Mouse (Mus musculus): ENCODE results near the gene Lin7b. TPM values are rescaled to one million over a fixed set of nuclear protein-coding genes. Genes with fewer than 3 reads are reported as not detected.

The Lin7b gene
- polyA plus RNA-seq, 1 experiment from 2014 or later = 1.8 TPM

DNA sequence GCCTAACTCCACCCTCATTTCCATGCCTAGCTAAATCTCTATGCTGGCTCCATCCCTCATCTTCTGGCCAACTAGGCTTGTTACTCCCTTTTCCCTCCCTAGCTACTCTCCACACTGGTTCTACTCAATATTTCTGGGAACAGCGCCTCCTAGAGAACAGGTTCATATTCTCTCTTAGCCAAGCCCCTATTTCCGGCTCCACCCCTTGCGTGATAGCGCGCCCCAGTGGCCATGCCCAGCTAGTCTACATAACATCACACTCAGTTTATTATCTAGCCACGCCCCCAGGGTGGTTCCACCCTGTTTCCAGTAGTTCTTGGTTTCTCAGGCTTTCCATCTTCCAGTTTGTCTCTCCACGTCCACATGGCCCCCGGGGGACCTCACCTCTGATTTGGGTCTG, 29.1 kb downstream of the Lin7b start:
- no peaks in the 10 kb centered on the region for H3K36me3 ChIP-seq
- peak overlapping the region; percentile 60; the same call in 1 of the 2 replicates for H3K27ac ChIP-seq
- 4% methylated on average over 8 of the region's 8 CpGs for WGBS
- peaks cover 50% of the 10 kb centered on the region for H3K4me1 ChIP-seq (replicated peaks)
- H3K9me3 ChIP-seq = no peaks in the 10 kb centered on the region
- peaks cover 35% of the 10 kb centered on the region for H3K27me3 ChIP-seq
- H3K9ac ChIP-seq (replicated peaks) = no peak overlapping the region
- H3K4me2 ChIP-seq = peak overlapping the region; percentile 94
- peak overlapping the region; percentile 60 for H3K4me3 ChIP-seq (replicated peaks)
- ATAC-seq (ENCODE audit: insufficient number of reproducible peaks, insufficient read depth, low FRiP score, low TSS enrichment, low read depth) = no peak

DNA sequence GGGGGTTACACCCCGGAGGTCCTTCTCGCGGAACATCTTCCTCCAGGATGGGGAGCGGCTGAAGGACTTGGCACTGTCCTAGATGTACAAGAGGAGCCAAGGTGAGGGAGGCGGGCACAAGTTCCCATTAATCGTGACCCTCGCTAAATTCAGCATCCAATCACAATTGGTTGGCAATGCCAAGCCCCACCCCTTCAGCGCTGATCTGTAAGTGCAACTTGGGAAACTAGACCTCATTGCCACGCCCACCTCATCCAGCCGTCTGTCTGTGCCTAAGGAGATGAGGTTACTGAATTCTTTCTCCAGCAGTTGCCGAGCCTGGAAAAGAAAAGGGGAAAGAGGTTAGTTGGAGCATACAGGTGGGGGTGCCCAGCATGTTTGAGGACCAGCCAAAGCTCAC, 29.7 kb downstream of the Lin7b start:
- H3K9ac ChIP-seq (replicated peaks) = peak overlapping the region; percentile 72; the same call in 1 of the 2 replicates
- ATAC-seq (ENCODE audit: insufficient number of reproducible peaks, insufficient read depth, low FRiP score, low TSS enrichment, low read depth) = no peak
- WGBS = under 1% methylated on average over 11 of the region's 11 CpGs

GRCm38 (mm10) chr7:45340066-45340442, 30.3 kb downstream of the Lin7b start:
- no peaks in the 10 kb centered on the region for H3K9me3 ChIP-seq
- peak overlapping the region; percentile 47 for H3K27ac ChIP-seq
- peak overlapping the region; percentile 72; the same call in 1 of the 2 replicates for H3K9ac ChIP-seq (replicated peaks)
- H3K4me2 ChIP-seq = peak overlapping the region; percentile 94
- under 1% methylated on average over 11 of the region's 11 CpGs for WGBS
- H3K4me1 ChIP-seq (replicated peaks) = peaks cover 53% of the 10 kb centered on the region
- no peaks in the 10 kb centered on the region for H3K36me3 ChIP-seq
- peaks cover 35% of the 10 kb centered on the region for H3K27me3 ChIP-seq
- peak overlapping the region; percentile 60 for H3K4me3 ChIP-seq (replicated peaks)
- ATAC-seq (ENCODE audit: insufficient number of reproducible peaks, insufficient read depth, low FRiP score, low TSS enrichment, low read depth) = no peak

More for the DNA sequence above, 29.7 kb downstream of the Lin7b start:
- Histone ChIP-seq H3K27me3 (peaks cover 35% of the 10 kb centered on the region), H3K4me1 (replicated peaks) (peaks cover 50% of the 10 kb centered on the region), H3K36me3 (no peaks in the 10 kb centered on the region), H3K4me2 (peak overlapping the region; percentile 94), H3K27ac (peak overlapping the region; percentile 60), H3K4me3 (replicated peaks) (peak overlapping the region; percentile 60), H3K9me3 (no peaks in the 10 kb centered on the region)

DNA sequence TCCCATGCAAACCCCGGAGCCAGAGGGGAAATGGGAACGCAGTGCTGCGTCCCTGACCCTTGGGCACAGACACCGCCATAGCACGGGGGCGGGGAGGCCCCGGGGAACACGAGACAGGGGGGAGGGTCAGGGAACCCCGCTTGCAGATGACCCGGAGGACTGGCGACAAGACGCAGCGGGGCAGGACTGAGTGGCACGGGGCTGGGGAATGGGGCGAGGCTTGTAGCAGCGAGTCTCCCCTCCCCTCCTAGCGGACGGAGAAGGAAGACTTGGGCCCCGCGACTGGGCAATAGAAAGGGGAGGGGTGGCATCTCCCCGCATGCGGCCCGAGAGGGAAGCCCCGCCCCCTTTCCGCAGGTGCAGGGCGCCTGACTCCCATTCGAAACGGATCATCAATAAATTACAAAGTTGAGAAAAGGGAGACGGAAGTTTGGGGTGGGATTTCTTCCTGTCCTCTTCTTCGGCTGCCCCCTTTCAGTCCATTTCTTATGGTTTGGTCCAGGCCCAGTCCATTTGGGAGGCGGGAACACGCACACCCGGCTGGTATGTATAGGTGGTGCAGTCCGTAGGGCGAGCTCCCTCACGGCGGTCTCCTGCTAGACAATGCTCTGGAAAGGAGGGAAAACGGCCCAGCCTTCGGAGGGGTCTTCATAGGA, 30.8 kb downstream of the Lin7b start:
- H3K27me3 ChIP-seq = peaks cover 35% of the 10 kb centered on the region
- peak overlapping the region; percentile 72 for H3K9ac ChIP-seq (replicated peaks)
- peaks cover 58% of the 10 kb centered on the region for H3K4me1 ChIP-seq (replicated peaks)
- under 1% methylated on average over 39 of the region's 39 CpGs for WGBS
- no peaks in the 10 kb centered on the region for H3K9me3 ChIP-seq
- peak overlapping the region; percentile 78 for H3K27ac ChIP-seq
- peak overlapping the region; percentile 94 for H3K4me2 ChIP-seq
- ATAC-seq (ENCODE audit: insufficient number of reproducible peaks, insufficient read depth, low FRiP score, low TSS enrichment, low read depth) = peak; percentile 70
- no peaks in the 10 kb centered on the region for H3K36me3 ChIP-seq
- peak overlapping the region; percentile 60 for H3K4me3 ChIP-seq (replicated peaks)

DNA sequence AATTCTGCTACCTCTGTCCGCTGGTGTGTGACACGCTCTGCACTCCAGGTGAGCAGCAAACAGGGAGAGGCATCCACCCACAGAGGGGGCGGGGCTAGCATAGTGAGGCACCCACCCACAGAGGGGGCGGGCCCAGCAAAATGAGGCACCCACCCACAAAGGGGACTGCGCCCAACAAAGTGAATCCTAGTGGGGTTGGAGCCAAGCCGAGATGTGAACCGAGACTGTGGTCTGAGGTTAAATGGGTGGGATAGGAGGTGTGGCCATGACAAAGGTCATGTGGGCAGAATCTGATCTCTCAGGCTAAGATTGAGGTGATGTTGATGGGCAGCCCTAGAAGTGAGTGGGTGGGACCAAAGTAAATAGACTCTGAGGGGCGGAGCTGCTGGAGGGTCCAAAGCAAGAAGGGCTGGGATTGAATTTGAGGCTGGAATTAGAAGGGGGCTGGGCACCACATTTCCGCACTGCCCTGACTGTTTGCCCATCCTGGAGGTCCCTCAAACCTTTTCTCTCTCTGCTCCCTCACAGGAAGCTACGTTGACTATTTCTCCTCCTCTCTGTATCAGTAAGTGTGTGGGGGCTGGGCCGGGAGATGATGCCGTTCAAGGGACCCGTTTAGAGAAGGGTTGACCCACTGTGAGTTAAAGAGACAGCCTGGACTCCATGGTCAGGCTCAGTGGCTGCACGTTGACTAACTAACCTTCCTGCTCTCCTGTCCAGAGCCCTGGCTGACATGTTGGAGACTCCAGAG, 32.0 kb downstream of the Lin7b start:
- ATAC-seq (ENCODE audit: insufficient number of reproducible peaks, insufficient read depth, low FRiP score, low TSS enrichment, low read depth) = no peak; the same call in 1 of the 2 replicates
- peak overlapping the region; percentile 60 for H3K4me3 ChIP-seq (replicated peaks)
- peaks cover 29% of the 10 kb centered on the region for H3K27me3 ChIP-seq
- H3K36me3 ChIP-seq = no peaks in the 10 kb centered on the region
- H3K9me3 ChIP-seq = no peaks in the 10 kb centered on the region
- H3K9ac ChIP-seq (replicated peaks) = peak overlapping the region; percentile 72
- 4% methylated on average over 14 of the region's 14 CpGs for WGBS
- H3K4me1 ChIP-seq (replicated peaks) = peaks cover 63% of the 10 kb centered on the region
- peak overlapping the region; percentile 94 for H3K4me2 ChIP-seq
- peak overlapping the region; percentile 59; the same call in 1 of the 2 replicates for H3K27ac ChIP-seq

DNA sequence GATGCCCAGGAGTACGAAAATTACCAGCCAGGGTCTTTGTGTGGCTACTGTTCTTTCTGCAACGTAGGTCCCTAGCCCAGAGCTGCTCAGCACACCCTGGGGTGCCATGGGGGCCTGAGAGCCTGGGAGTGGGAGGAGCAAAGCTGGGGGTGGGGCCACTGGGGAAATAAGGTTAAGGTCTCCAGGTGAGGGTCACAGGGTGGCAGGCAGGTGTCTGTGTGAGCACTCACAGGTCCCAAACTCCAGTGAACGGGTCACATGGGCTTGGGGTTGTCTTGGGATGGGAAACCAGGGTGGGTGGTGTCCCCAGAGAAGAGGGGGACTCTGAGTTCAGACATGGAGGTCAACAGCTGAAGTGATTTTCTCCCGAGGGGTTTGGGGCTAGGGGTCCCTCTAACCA, 32.9 kb downstream of the Lin7b start:
- H3K36me3 ChIP-seq = no peaks in the 10 kb centered on the region
- no peak overlapping the region for H3K4me3 ChIP-seq (replicated peaks)
- 19% methylated on average over 4 of the region's 4 CpGs for WGBS
- no peak overlapping the region for H3K9ac ChIP-seq (replicated peaks)
- peaks cover 67% of the 10 kb centered on the region for H3K4me1 ChIP-seq (replicated peaks)
- no peak overlapping the region for H3K27ac ChIP-seq
- H3K4me2 ChIP-seq = peak overlapping the region; percentile 94
- peaks cover 21% of the 10 kb centered on the region for H3K27me3 ChIP-seq
- ATAC-seq (ENCODE audit: insufficient number of reproducible peaks, insufficient read depth, low FRiP score, low TSS enrichment, low read depth) = no peak
- H3K9me3 ChIP-seq = no peaks in the 10 kb centered on the region

GRCm38 (mm10) chr7:45336319-45336718, 34.1 kb downstream of the Lin7b start:
- peaks cover 21% of the 10 kb centered on the region for H3K27me3 ChIP-seq
- no peaks in the 10 kb centered on the region for H3K36me3 ChIP-seq
- H3K4me1 ChIP-seq (replicated peaks) = peaks cover 65% of the 10 kb centered on the region
- WGBS = 86% methylated on average over 4 of the region's 4 CpGs
- no peak overlapping the region for H3K9ac ChIP-seq (replicated peaks)
- no peak for ATAC-seq (ENCODE audit: insufficient number of reproducible peaks, insufficient read depth, low FRiP score, low TSS enrichment, low read depth)
- H3K27ac ChIP-seq = no peak overlapping the region
- no peak overlapping the region for H3K4me3 ChIP-seq (replicated peaks)
- H3K9me3 ChIP-seq = no peaks in the 10 kb centered on the region
- no peak overlapping the region for H3K4me2 ChIP-seq

GRCm38 (mm10) chr7:45335056-45335455, 35.3 kb downstream of the Lin7b start, which contains the start of gene Hrc:
Gene Hrc (plus strand): TSS chr7:45335290.
- no peak for ATAC-seq (ENCODE audit: insufficient number of reproducible peaks, insufficient read depth, low FRiP score, low TSS enrichment, low read depth)
- Histone ChIP-seq H3K4me2 (peak within 1 kb of the TSS; percentile 78), H3K4me3 (replicated peaks) (0 out of 2 replicates have a peak within 1 kb of the TSS, but pooled peaks have one; percentile 67), H3K27me3 (peaks cover 21% of the 10 kb centered on the region), H3K9me3 (no peaks in the 10 kb centered on the region), H3K27ac (peak within 1 kb of the TSS; percentile 35; the same call in 1 of the 2 replicates), H3K9ac (replicated peaks) (no peak within 1 kb of the TSS; the same call in 1 of the 2 replicates), H3K36me3 (no peaks in the 10 kb centered on the region), H3K4me1 (replicated peaks) (peaks cover 53% of the 10 kb centered on the region)
- WGBS = 28% methylated on average over 5 of the region's 5 CpGs

DNA sequence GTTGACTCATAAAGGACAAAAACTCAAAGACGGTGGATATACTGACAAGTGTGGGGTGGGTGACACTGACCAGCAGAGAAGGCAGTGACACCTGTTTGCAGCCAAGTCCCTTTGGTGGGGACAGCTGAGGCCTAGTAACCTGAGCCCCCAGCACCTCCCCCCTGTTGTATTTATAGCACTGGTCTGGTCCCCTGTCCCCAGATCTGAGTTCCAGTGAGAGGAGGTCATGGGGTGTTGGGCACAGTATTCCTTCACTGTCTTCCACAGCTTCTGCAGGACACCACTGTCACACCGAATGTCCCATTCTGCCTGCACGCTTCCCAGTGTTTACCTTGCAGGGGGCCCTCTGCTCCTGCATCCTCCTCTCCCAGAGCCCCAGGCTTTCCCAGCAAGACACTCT, 35.8 kb downstream of the Lin7b start:
- ATAC-seq (ENCODE audit: insufficient number of reproducible peaks, insufficient read depth, low FRiP score, low TSS enrichment, low read depth) = 0 out of 2 replicates have a peak, but pooled peaks have one; percentile 8
- Histone ChIP-seq H3K4me1 (replicated peaks) (peaks cover 50% of the 10 kb centered on the region), H3K9me3 (no peaks in the 10 kb centered on the region), H3K27ac (peak overlapping the region; percentile 35; the same call in 1 of the 2 replicates), H3K27me3 (peaks cover 21% of the 10 kb centered on the region), H3K4me2 (peak overlapping the region; percentile 78), H3K36me3 (no peaks in the 10 kb centered on the region), H3K4me3 (replicated peaks) (no peak overlapping the region), H3K9ac (replicated peaks) (no peak overlapping the region; the same call in 1 of the 2 replicates)
- WGBS = 14% methylated on average over 3 of the region's 3 CpGs

- peaks cover 39% of the 10 kb centered on the region for H3K4me1 ChIP-seq (replicated peaks)
- H3K9me3 ChIP-seq = no peaks in the 10 kb centered on the region
- H3K36me3 ChIP-seq = no peaks in the 10 kb centered on the region
- H3K27me3 ChIP-seq = peaks cover 18% of the 10 kb centered on the region
- H3K4me3 ChIP-seq (replicated peaks) = peak within 1 kb of the TSS; percentile 67
- peak within 1 kb of the TSS; percentile 69 for H3K9ac ChIP-seq (replicated peaks)
- H3K4me2 ChIP-seq = peak within 1 kb of the TSS; percentile 78
- peak within 1 kb of the TSS; percentile 87 for H3K27ac ChIP-seq
- ATAC-seq (ENCODE audit: insufficient number of reproducible peaks, insufficient read depth, low FRiP score, low TSS enrichment, low read depth) = peak; percentile 60
- WGBS = under 1% methylated on average over 38 of the region's 38 CpGs
These were observed 36.9 kb downstream of the Lin7b start, which contains the start of gene Trpm4 for GRCm38 (mm10) chr7:45333431-45333982. Gene Trpm4 (minus strand): TSS chr7:45333780.
